Mouse (Mus musculus) MEL (cell line): ENCODE results near the gene Slc43a1. TPM values are rescaled to one million over a fixed set of nuclear protein-coding genes. Genes with fewer than 3 reads are reported as not detected.

ENCODE experiments used
- DNase-seq: peaks from one replicate; pipeline ENCODE4 v3.0.0; 2011; ENCODE audit warnings: low read depth, low spot score
- H3K27ac ChIP-seq: 2 replicates; pipeline ENCODE4 v1.5.1; 2012; ENCODE audit warnings: low read depth, mild to moderate bottlenecking, control low read depth, low read length, moderate library complexity; ENCODE audit not compliant: control insufficient read depth
- H3K27me3 ChIP-seq, 2 experiments: fragments of 150-350 bp in 1 of 2; sonication (generic) in 1 of 2; 2 replicates each; pipeline ENCODE4 v1.6.1; 2012; ENCODE audit warnings: low read length in 2 of 2, mild to moderate bottlenecking in 2 of 2, improper control_type of control experiment in 1 of 2, moderate library complexity in 1 of 2; ENCODE audit not compliant: insufficient read depth in 2 of 2, control insufficient read depth in 1 of 2
- H3K36me3 ChIP-seq, 2 experiments: 2 replicates each; pipeline ENCODE4 v1.6.1; 2012 to 2014; ENCODE audit warnings: low read length in 2 of 2, improper control_type of control experiment in 1 of 2, inconsistent platforms in 1 of 2, mild to moderate bottlenecking in 1 of 2; ENCODE audit not compliant: insufficient read depth in 2 of 2, control insufficient read depth in 1 of 2
- H3K4me1 ChIP-seq, 2 experiments: fragments of 150-350 bp in 1 of 2; sonication (generic) in 1 of 2; 2 replicates each; pipeline ENCODE4 v1.6.1; 2012; ENCODE audit warnings: low read length in 2 of 2, improper control_type of control experiment in 1 of 2, mild to moderate bottlenecking in 1 of 2; ENCODE audit not compliant: insufficient read depth in 2 of 2, control insufficient read depth in 1 of 2
- H3K4me3 ChIP-seq, 2 experiments: fragments of 150-350 bp in 1 of 2; sonication (generic) in 1 of 2; 2 replicates each; pipeline ENCODE4 v1.5.1; 2012; ENCODE audit warnings: low read depth in 2 of 2, low read length in 2 of 2, mild to moderate bottlenecking in 2 of 2, moderate library complexity in 2 of 2, control low read depth in 1 of 2, improper control_type of control experiment in 1 of 2; ENCODE audit not compliant: control insufficient read depth in 1 of 2, insufficient read depth in 1 of 2
- H3K79me2 ChIP-seq: 2 replicates; pipeline ENCODE4 v1.6.1; 2012; ENCODE audit warnings: mild to moderate bottlenecking, low read length, moderate library complexity; ENCODE audit not compliant: control insufficient read depth, poor library complexity, insufficient read depth
- H3K9ac ChIP-seq: 2 replicates; pipeline ENCODE4 v1.6.1; 2012; ENCODE audit warnings: low read depth, mild to moderate bottlenecking, control low read depth, low read length, moderate library complexity; ENCODE audit not compliant: control insufficient read depth, poor library complexity, severe bottlenecking
- H3K9me3 ChIP-seq: fragments of 150-350 bp; sonication (generic); replicated peaks from 2 replicates; pipeline ENCODE4 v1.6.1; 2012; ENCODE audit warnings: mild to moderate bottlenecking, low read length, improper control_type of control experiment, moderate library complexity; ENCODE audit not compliant: insufficient read depth
- BHLHE40 ChIP-seq: IDR thresholded peaks from 2 replicates; pipeline ENCODE4 v1.6.1; 2012; ENCODE audit warnings: low read depth, mild to moderate bottlenecking, inconsistent platforms, low read length, improper control_type of control experiment, borderline replicate concordance
- CHD1 ChIP-seq: IDR thresholded peaks from 2 replicates; pipeline ENCODE4 v1.6.1; 2012; ENCODE audit warnings: low read depth, mild to moderate bottlenecking, inconsistent platforms, low read length, improper control_type of control experiment
- E2F4 ChIP-seq: IDR thresholded peaks from 2 replicates; pipeline ENCODE4 v1.6.1; 2011; ENCODE audit warnings: low read depth, low read length, improper control_type of control experiment, borderline replicate concordance
- ELF1 ChIP-seq: IDR thresholded peaks from 2 replicates; pipeline ENCODE4 v1.6.1; 2014; ENCODE audit warnings: low read depth, mild to moderate bottlenecking, inconsistent platforms, low read length, improper control_type of control experiment, moderate library complexity
- ETS1 ChIP-seq: IDR thresholded peaks from 2 replicates; pipeline ENCODE4 v1.6.1; 2012; ENCODE audit warnings: low read depth, mild to moderate bottlenecking, inconsistent platforms, low read length, improper control_type of control experiment, moderate library complexity
- GATA1 ChIP-seq: IDR thresholded peaks from 2 replicates; pipeline ENCODE4 v1.6.1; 2011; ENCODE audit warnings: low read depth, low read length, improper control_type of control experiment
- JUND ChIP-seq: IDR thresholded peaks from 2 replicates; pipeline ENCODE4 v1.6.1; 2011; ENCODE audit warnings: low read depth, mild to moderate bottlenecking, improper control_type of control experiment, low read length
- KAT2A ChIP-seq: conservative IDR thresholded peaks from 2 replicates; pipeline ENCODE4 v1.6.1; 2012; ENCODE audit warnings: low read depth, low read length, improper control_type of control experiment, inconsistent platforms
- MAFK ChIP-seq: IDR thresholded peaks from 2 replicates; pipeline ENCODE4 v1.6.1; 2011; ENCODE audit warnings: low read depth, mild to moderate bottlenecking, low read length, improper control_type of control experiment, borderline replicate concordance
- MAZ ChIP-seq: IDR thresholded peaks from 2 replicates; pipeline ENCODE4 v1.6.1; 2012; ENCODE audit warnings: low read depth, mild to moderate bottlenecking, inconsistent platforms, low read length, improper control_type of control experiment
- MXI1 ChIP-seq: IDR thresholded peaks from 2 replicates; pipeline ENCODE4 v1.6.1; 2011; ENCODE audit warnings: mild to moderate bottlenecking, low read depth, low read length, improper control_type of control experiment
- MYB ChIP-seq: IDR thresholded peaks from 2 replicates; pipeline ENCODE4 v1.6.1; 2011; ENCODE audit warnings: mild to moderate bottlenecking, low read depth, low read length, improper control_type of control experiment
- NELFE ChIP-seq: IDR thresholded peaks from 2 replicates; pipeline ENCODE4 v1.6.1; 2011; ENCODE audit warnings: low read depth, low read length, improper control_type of control experiment
- NRF1 ChIP-seq: IDR thresholded peaks from 2 replicates; pipeline ENCODE4 v1.6.1; 2014; ENCODE audit warnings: low read depth, mild to moderate bottlenecking, inconsistent platforms, low read length, improper control_type of control experiment, moderate library complexity; ENCODE audit not compliant: poor library complexity, insufficient read depth, severe bottlenecking
- POLR2A ChIP-seq, 2 experiments: IDR thresholded peaks; 2 replicates each; pipeline ENCODE4 v1.6.1; 2011 to 2012; ENCODE audit warnings: low read length in 2 of 2, mild to moderate bottlenecking in 2 of 2, control low read depth in 1 of 2, improper control_type of control experiment in 1 of 2, low read depth in 1 of 2, moderate library complexity in 1 of 2; ENCODE audit not compliant: control insufficient read depth in 1 of 2, insufficient read depth in 1 of 2, poor library complexity in 1 of 2
- POLR2AphosphoS5 ChIP-seq: IDR thresholded peaks from 2 replicates; pipeline ENCODE4 v1.6.1; 2012; ENCODE audit warnings: low read depth, borderline replicate concordance, mild to moderate bottlenecking, inconsistent platforms, low read length, moderate library complexity, mixed read lengths
- SIN3A ChIP-seq: IDR thresholded peaks from 2 replicates; pipeline ENCODE4 v1.6.1; 2012; ENCODE audit warnings: low read length, improper control_type of control experiment, inconsistent platforms
- SMC3 ChIP-seq: IDR thresholded peaks from 2 replicates; pipeline ENCODE4 v1.6.1; 2011; ENCODE audit warnings: low read depth, low read length, improper control_type of control experiment
- TAL1 ChIP-seq: IDR thresholded peaks from 2 replicates; pipeline ENCODE4 v1.6.1; 2012; ENCODE audit warnings: mild to moderate bottlenecking, inconsistent platforms, low read length, moderate library complexity, mixed read lengths
- TBP ChIP-seq: IDR thresholded peaks from 2 replicates; pipeline ENCODE4 v1.8.0; 2011; ENCODE audit warnings: low read depth, low read length, improper control_type of control experiment
- TCF12 ChIP-seq: IDR thresholded peaks from 2 replicates; pipeline ENCODE4 v1.6.1; 2014; ENCODE audit warnings: low read depth, mild to moderate bottlenecking, inconsistent platforms, low read length, improper control_type of control experiment, moderate library complexity
- USF1 ChIP-seq: IDR thresholded peaks from 2 replicates; pipeline ENCODE4 v1.6.1; 2014; ENCODE audit warnings: low read depth, mild to moderate bottlenecking, inconsistent platforms, low read length, improper control_type of control experiment, moderate library complexity
- USF2 ChIP-seq, 2 experiments: IDR thresholded peaks; 2 replicates each; pipeline ENCODE4 v1.6.1; 2011 to 2012; ENCODE audit warnings: improper control_type of control experiment in 2 of 2, low read length in 2 of 2, borderline replicate concordance in 1 of 2, inconsistent platforms in 1 of 2, low read depth in 1 of 2, mild to moderate bottlenecking in 1 of 2; ENCODE audit not compliant: insufficient read depth in 1 of 2
- ZC3H11A ChIP-seq: IDR thresholded peaks from 2 replicates; pipeline ENCODE4 v1.6.1; 2012; ENCODE audit warnings: low read depth, mild to moderate bottlenecking, inconsistent platforms, low read length, improper control_type of control experiment
- ZKSCAN1 ChIP-seq: IDR thresholded peaks from 2 replicates; pipeline ENCODE4 v1.6.1; 2012; ENCODE audit warnings: low read depth, mild to moderate bottlenecking, inconsistent platforms, low read length, improper control_type of control experiment, moderate library complexity
- ZMIZ1 ChIP-seq: IDR thresholded peaks from 2 replicates; pipeline ENCODE4 v1.6.1; 2012; ENCODE audit warnings: low read depth, mild to moderate bottlenecking, inconsistent platforms, low read length, improper control_type of control experiment, moderate library complexity
- ZNF384 ChIP-seq: IDR thresholded peaks from 2 replicates; pipeline ENCODE4 v1.6.1; 2012; ENCODE audit warnings: low read depth, mild to moderate bottlenecking, inconsistent platforms, low read length, improper control_type of control experiment
- polyA plus RNA-seq, 2 experiments: library from polyadenylated mRNA; stranded (reverse) in 1 of 2; unstranded in 1 of 2; fragments of >175 nt in 1 of 2; fragments of >200 nt in 1 of 2; gene quantifications; 2 replicates each; pipeline versions ENCODE4 v1.2.1 to v1.2.4; 2012; ENCODE audit warnings: low replicate concordance in 2 of 2, low read depth in 1 of 2; ENCODE audit not compliant: insufficient read length in 2 of 2, insufficient read depth in 1 of 2, missing spikeins in 1 of 2
- total RNA-seq: library from RNA; depleted of rRNA; stranded (reverse); fragments of 300-350 nt; gene quantifications from 2 replicates; pipeline ENCODE4 v1.2.3, GENCODE M21; 2012

Gene Slc43a1
- total and polyA plus RNA-seq, 3 experiments, result 69.8 to 131 (median 108) TPM

DNA sequence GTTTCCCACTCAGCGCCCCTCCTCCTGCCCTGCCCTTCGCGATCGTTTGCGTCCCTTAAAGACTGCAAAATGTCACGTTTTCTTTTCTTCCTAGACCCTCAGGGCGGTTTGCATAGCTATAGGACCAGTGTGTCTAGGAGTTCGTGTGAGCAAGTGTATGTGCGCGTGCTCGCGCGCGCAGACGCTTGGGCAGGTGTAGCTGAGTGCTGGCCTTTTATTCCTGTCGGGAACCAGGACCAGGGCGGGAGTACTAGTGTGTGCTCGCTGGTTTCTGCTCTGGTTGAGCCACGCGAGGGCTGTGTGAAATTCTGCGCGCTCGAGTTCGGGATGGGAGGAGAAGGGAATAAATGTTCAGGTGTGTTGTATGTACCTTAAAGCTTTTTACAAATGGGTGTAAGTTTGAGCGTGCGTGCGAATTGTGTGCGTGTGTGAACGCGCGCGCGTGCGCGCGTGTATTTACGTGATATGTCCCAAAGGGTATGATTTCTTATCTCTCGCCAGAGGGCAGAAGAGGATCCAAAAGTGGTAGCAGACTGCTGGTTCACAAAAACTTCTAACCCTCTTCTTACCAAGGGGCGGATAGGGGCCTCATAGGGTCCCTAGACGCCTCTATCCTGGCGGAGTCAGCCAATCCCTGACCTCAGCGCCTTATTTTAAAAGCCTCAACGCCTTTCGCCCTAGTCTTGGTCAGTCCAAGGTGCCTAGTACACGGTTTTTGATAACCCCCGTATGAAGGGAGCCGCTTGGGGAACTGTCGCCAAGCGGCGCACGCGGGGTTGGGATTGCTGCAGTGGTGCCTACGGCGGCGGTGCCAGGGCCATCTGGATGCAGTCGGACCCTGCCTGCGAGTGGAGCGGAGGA is 49.0 kb downstream of the Slc43a1 start:
- no peaks in the 10 kb centered on the region; a peak in 1 of 4 replicates for H3K36me3 ChIP-seq
- H3K4me1 ChIP-seq, result 0 out of 4 replicates have a peak, but pooled peaks cover 0 to 7% of the 10 kb centered on the region in 2 experiments
- no peak overlapping the region for H3K27ac ChIP-seq
- H3K79me2 ChIP-seq, result no peaks in the 10 kb centered on the region
- H3K27me3 ChIP-seq, result peaks cover 0 to 3% of the 10 kb centered on the region in 2 experiments; a peak in 3 of 4 replicates
- TF ChIP-seq TAL1 (no peak), MAZ (no peak), ZMIZ1 (no peak), GATA1 (0 out of 2 replicates have a peak, but pooled peaks have one; percentile 19), SMC3 (no peak), USF1 (no peak), TCF12 (no peak), NRF1 (peak; percentile 57)
- peak overlapping the region; percentile 55 for H3K9ac ChIP-seq
- peak overlapping the region; percentile 47 to 52 for H3K4me3 ChIP-seq
- peak; percentile 60 for DNase-seq
- H3K9me3 ChIP-seq, result no peaks in the 10 kb centered on the region

DNA sequence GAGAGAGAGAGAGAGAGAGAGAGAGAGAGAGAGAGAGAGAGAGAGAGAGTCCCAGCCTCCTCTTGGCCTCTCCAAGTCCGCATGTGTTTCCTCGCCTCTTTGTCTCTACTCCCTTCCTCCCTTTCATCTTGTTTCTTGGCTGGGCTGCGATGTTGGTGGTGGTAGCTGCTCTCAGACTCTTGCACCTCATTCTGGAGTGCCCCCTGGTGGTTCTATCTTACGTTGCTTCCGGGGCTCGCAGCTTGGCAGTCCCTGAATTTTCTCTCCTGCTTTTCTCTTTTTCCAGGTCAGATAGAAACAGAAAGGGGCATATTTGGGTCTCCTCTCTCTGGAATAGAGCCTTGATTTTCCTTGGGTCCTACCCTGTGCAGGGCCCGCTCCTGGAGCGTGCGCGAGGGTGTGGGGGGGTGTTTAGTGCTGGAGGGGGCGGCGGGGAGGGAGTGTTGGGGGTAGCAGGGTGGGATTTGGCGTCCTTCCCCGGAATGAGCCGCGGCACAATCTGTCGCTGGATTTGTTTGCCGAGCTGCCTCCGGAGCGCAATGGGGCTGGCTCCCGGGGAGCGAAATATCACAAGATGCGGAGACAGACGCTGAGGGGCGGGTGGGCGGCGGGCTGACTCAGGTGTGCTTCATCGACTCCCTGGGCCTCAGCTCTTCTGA is 50.1 kb downstream of the Slc43a1 start:
- H3K4me3 ChIP-seq, result peak overlapping the region in 1 of 2 experiments; percentile 52; a peak in 3 of 4 replicates
- 0 out of 4 replicates have a peak, but pooled peaks cover 0 to 7% of the 10 kb centered on the region in 2 experiments for H3K4me1 ChIP-seq
- H3K27ac ChIP-seq, result no peak overlapping the region
- no peaks in the 10 kb centered on the region for H3K79me2 ChIP-seq
- H3K36me3 ChIP-seq, result no peaks in the 10 kb centered on the region; a peak in 1 of 4 replicates
- DNase-seq, result peak; percentile 88
- H3K9ac ChIP-seq, result no peak overlapping the region
- H3K9me3 ChIP-seq, result no peaks in the 10 kb centered on the region
- H3K27me3 ChIP-seq, result peaks cover 3 to 4% of the 10 kb centered on the region in 2 experiments; a peak in 3 of 4 replicates
- no peak for TF ChIP-seq KAT2A
- TF ChIP-seq ZC3H11A, result peak; percentile 46; the same call in 1 of the 2 replicates
- TF ChIP-seq JUND, result no peak
- TF ChIP-seq USF1, result no peak
- TF ChIP-seq BHLHE40, result no peak
- no peak for TF ChIP-seq POLR2A (IDR thresholded peaks at IDR 0.05; ENCODE audit: control insufficient read depth in 1 of 2, insufficient read depth in 1 of 2, low read depth in 1 of 2, low read length in 2 of 2, poor library complexity in 1 of 2)
- no peak for TF ChIP-seq USF2 (IDR thresholded peaks at IDR 0.05; ENCODE audit: borderline replicate concordance in 1 of 2, insufficient read depth in 1 of 2, low read depth in 1 of 2, low read length in 2 of 2)
- TF ChIP-seq GATA1, result no peak
- no peak for TF ChIP-seq ZNF384
- TF ChIP-seq MAZ, result 0 out of 2 replicates have a peak, but pooled peaks have one; percentile 31
- TF ChIP-seq TCF12, result no peak
- peak; percentile 91 for TF ChIP-seq SMC3
- TF ChIP-seq NELFE, result no peak
- TF ChIP-seq MYB, result no peak
- TF ChIP-seq MXI1, result no peak
- no peak for TF ChIP-seq POLR2AphosphoS5
- TF ChIP-seq ZKSCAN1, result no peak
- no peak for TF ChIP-seq E2F4
- no peak for TF ChIP-seq ZMIZ1
- peak; percentile 42; the same call in 1 of the 2 replicates for TF ChIP-seq ELF1
- TF ChIP-seq TBP, result no peak
- no peak for TF ChIP-seq CHD1
- 0 out of 2 replicates have a peak, but pooled peaks have one; percentile 37 for TF ChIP-seq SIN3A
- no peak for TF ChIP-seq MAFK
- TF ChIP-seq ETS1, result no peak
